Mouse (Mus musculus) embryo, embryonic 11.5 days (tissue): ENCODE measurements around the gene Fgf8.
A peak's percentile ranks its signal among the peaks of the same experiment; 100 is the strongest.

Experiments used
- DNase-seq: peaks from one replicate; pipeline ENCODE4 v3.0.0-alpha.2; 2012; ENCODE audit warnings: low read depth, low spot score

Fgf8 gene

GRCm38 (mm10) chr19:45742218-45742983, at the start of gene Fgf8:
Fgf8 (minus strand) TSS chr19:45742915.
- DNase-seq: no peak

GRCm38 (mm10) chr19:45792404-45792803, 49.7 kb upstream of the Fgf8 start:
- no peak for DNase-seq

GRCm38 (mm10) chr19:45789888-45790874, 47.5 kb upstream of the Fgf8 start:
- no peak for DNase-seq

GRCm38 (mm10) chr19:45789365-45789764, 46.6 kb upstream of the Fgf8 start:
- no peak for DNase-seq

GRCm38 (mm10) chr19:45788337-45788736, 45.6 kb upstream of the Fgf8 start:
- no peak for DNase-seq

- DNase-seq: no peak
These were observed 44.7 kb upstream of the Fgf8 start for GRCm38 (mm10) chr19:45787450-45787849.

GRCm38 (mm10) chr19:45785470-45785869, 42.8 kb upstream of the Fgf8 start:
- no peak for DNase-seq

GRCm38 (mm10) chr19:45783933-45784576, 41.3 kb upstream of the Fgf8 start:
- no peak for DNase-seq

- DNase-seq: peak; percentile 96
These were observed 40.6 kb upstream of the Fgf8 start, which contains the start of gene Mgea5 for GRCm38 (mm10) chr19:45783181-45783932. Mgea5 (minus strand) TSS chr19:45783837.

GRCm38 (mm10) chr19:45782315-45783001, 39.7 kb upstream of the Fgf8 start:
- peak; percentile 54 for DNase-seq

GRCm38 (mm10) chr19:45781676-45782075, 39.0 kb upstream of the Fgf8 start:
- no peak for DNase-seq

- no peak for DNase-seq
These were observed 37.7 kb upstream of the Fgf8 start for GRCm38 (mm10) chr19:45780350-45780915.

- no peak for DNase-seq
These were observed 32.8 kb upstream of the Fgf8 start for GRCm38 (mm10) chr19:45775486-45775885.

- no peak for DNase-seq
These were observed 28.8 kb upstream of the Fgf8 start for GRCm38 (mm10) chr19:45771501-45771900.

GRCm38 (mm10) chr19:45760810-45761209, 18.1 kb upstream of the Fgf8 start:
- DNase-seq: no peak

- DNase-seq: no peak
These were observed 16.0 kb upstream of the Fgf8 start for GRCm38 (mm10) chr19:45758671-45759070.

- DNase-seq: no peak
These were observed 10.8 kb upstream of the Fgf8 start for GRCm38 (mm10) chr19:45753551-45753950.

GRCm38 (mm10) chr19:45751881-45752280, 9.2 kb upstream of the Fgf8 start:
- no peak for DNase-seq

- peak; percentile 70 for DNase-seq
These were observed 6.7 kb upstream of the Fgf8 start, which contains the start of gene Npm3 for GRCm38 (mm10) chr19:45749243-45750043. Npm3 (minus strand) TSS chr19:45749591.
